Mouse (Mus musculus) limb, embryonic 10.5 days (tissue): ENCODE data around the gene Ccsap. TPM values are rescaled to one million over a fixed set of nuclear protein-coding genes. Genes with fewer than 3 reads are reported as not detected.
"Not testable (repeated sequence)": the region's sequence is repeated elsewhere in the genome, so short reads cannot be mapped to it uniquely, and the experiment has no call there.

Experiments
- DNase-seq: peaks from one replicate; pipeline ENCODE4 v3.0.0-alpha.2; 2017; ENCODE audit warnings: low spot score
- H3K27ac ChIP-seq: fragments of 300-500 bp; sonication (generic); 2 replicates; pipeline ENCODE4 v1.5.1; 2016; ENCODE audit warnings: mild to moderate bottlenecking
- H3K27me3 ChIP-seq: fragments of 300-500 bp; sonication (generic); 2 replicates; pipeline ENCODE4 v1.6.1; 2016; ENCODE audit warnings: low read depth, mild to moderate bottlenecking; ENCODE audit not compliant: poor library complexity, severe bottlenecking
- H3K36me3 ChIP-seq: fragments of 300-500 bp; sonication (generic); 2 replicates; pipeline ENCODE4 v1.6.1; 2016; ENCODE audit warnings: mild to moderate bottlenecking, moderate library complexity
- H3K4me1 ChIP-seq: fragments of 300-500 bp; sonication (generic); 2 replicates; pipeline ENCODE4 v1.6.1; 2016
- H3K4me3 ChIP-seq: fragments of 300-500 bp; sonication (generic); 2 replicates; pipeline ENCODE4 v1.5.1; 2016; ENCODE audit warnings: mild to moderate bottlenecking, moderate library complexity
- H3K9me3 ChIP-seq: fragments of 300-500 bp; sonication (generic); replicated peaks from 2 replicates; pipeline ENCODE4 v1.6.1; 2016; ENCODE audit warnings: mild to moderate bottlenecking
- WGBS: fragments of 180-500 bp; shearing (Covaris S2); methylation state at CpG from one replicate; pipeline ENCODE4 v1.1.7; 2016; 5-methylcytosine and 5-hydroxymethylcytosine counted together
- polyA plus RNA-seq: library from polyadenylated mRNA; unstranded; fragments of >200 nt; fragmentation: Nextera tagmentation; extraction: Ambion mirVana; gene quantifications from 2 replicates; pipeline ENCODE4 v1.2.1, GENCODE M21; 2016

Gene Ccsap
- polyA plus RNA-seq, 1 experiment from 2014 or later = 6.1 TPM

DNA sequence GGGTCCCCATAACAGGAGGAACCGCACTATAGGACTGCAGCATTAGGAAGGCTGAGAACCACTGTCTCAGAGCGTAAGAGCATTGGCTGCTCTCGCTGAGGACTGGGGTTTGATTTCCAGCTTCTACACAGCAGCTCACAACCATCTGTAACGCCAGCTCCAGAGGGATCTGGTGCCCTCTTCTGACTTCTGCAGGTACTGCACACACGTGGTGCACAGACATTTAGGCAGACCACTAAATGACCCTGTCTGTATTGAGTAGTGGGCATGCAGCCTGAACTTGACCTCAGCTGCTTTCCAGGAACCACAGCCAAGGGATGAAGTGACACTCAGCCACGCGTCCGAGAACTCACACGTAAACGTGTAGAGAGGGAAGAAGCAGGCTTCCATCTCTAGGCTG lies 36.9 kb downstream of the Ccsap start:
- Histone ChIP-seq H3K27me3 (no peaks in the 10 kb centered on the region), H3K4me3 (no peak overlapping the region), H3K36me3 (peaks cover 76% of the 10 kb centered on the region), H3K9me3 (no peaks in the 10 kb centered on the region), H3K27ac (no peak overlapping the region), H3K4me1 (no peaks in the 10 kb centered on the region)
- no peak for DNase-seq
- WGBS = 95% methylated on average over 10 of the region's 10 CpGs

GRCm38 (mm10) chr8:123820780-123821179 lies 39.2 kb downstream of the Ccsap start:
- Histone ChIP-seq H3K27ac (no peak overlapping the region), H3K27me3 (no peaks in the 10 kb centered on the region), H3K9me3 (no peaks in the 10 kb centered on the region), H3K36me3 (peaks cover 76% of the 10 kb centered on the region), H3K4me1 (no peaks in the 10 kb centered on the region), H3K4me3 (no peak overlapping the region)
- WGBS = 96% methylated on average over 6 of the region's 6 CpGs
- no peak for DNase-seq

DNA sequence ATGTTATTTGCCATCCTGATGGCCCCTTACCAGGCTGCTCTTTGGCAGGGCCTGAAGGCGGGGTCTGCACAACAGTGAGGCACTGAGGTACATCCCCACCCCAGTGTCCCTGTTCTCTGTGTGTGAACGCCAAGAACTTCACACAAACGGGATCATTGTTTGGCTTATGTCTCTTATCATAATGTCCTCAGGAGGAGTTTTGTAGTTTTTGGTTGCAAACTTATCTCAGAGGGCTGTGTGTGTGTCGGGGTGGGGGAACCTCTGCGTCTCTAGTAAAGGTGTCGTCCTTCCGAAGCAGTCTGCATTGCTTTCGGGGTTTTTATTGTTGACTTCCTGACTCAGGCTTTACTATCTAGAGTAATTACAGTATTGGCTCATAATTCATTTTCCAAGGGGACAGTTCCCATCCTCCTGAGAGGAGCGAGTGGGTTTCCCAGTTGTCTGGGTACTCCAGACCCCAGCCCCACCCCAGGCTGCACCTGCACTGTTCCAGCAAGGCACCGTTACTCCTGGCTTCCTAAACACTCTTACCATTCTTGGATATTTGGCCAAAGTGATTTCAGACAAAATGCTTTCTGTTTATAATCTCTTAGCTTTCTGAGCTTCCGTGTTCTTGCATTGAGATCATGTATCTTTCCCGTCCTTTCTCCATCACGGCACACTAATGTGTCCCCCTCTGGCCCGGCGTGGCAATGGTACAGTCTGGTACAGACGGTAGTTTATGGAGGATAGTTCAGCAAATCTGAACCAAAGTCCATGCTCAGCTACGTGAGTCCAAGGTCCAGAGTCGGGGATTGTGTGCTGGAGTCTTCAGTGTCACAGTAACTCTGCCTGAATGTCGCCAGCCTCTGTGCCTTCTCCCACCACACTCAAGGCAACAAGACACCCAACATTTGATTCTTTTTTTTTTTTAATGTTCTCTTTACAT lies 40.1 kb downstream of the Ccsap start:
- Histone ChIP-seq H3K4me1 (no peaks in the 10 kb centered on the region), H3K36me3 (peaks cover 76% of the 10 kb centered on the region), H3K9me3 (no peaks in the 10 kb centered on the region), H3K4me3 (no peak overlapping the region), H3K27me3 (no peaks in the 10 kb centered on the region), H3K27ac (no peak overlapping the region)
- DNase-seq = no peak
- 94% methylated on average over 19 of the region's 19 CpGs for WGBS

GRCm38 (mm10) chr8:123817747-123818146 lies 42.3 kb downstream of the Ccsap start:
- peaks cover 64% of the 10 kb centered on the region for H3K36me3 ChIP-seq
- no peak overlapping the region for H3K27ac ChIP-seq
- DNase-seq = no peak
- no peaks in the 10 kb centered on the region for H3K27me3 ChIP-seq
- no peaks in the 10 kb centered on the region for H3K9me3 ChIP-seq
- H3K4me1 ChIP-seq = peaks cover 10% of the 10 kb centered on the region
- no peak overlapping the region for H3K4me3 ChIP-seq
- WGBS = 92% methylated on average over 11 of the region's 11 CpGs

DNA sequence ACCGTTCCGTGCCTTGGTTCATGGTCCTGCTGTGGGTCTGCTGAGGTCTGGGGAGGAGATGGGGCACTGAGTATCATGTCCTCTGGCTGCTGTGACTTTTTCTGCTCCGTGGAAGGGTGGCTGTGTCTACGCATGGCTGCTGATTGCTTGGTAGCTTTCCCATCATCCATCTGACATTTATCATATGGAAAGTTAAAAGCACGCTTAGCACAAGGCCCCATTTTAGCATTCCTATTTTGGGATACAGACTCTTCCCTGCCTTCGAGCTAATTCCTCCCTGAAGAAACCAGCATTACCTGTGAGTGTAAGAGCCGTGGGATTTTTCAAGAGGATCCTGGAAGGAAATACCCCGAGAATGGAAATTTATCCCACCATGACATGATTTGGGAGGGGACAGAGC lies 43.1 kb downstream of the Ccsap start:
- WGBS = 90% methylated on average over 8 of the region's 8 CpGs
- Histone ChIP-seq H3K27ac (no peak overlapping the region), H3K4me1 (peaks cover 10% of the 10 kb centered on the region), H3K4me3 (no peak overlapping the region), H3K27me3 (no peaks in the 10 kb centered on the region), H3K9me3 (no peaks in the 10 kb centered on the region), H3K36me3 (peaks cover 60% of the 10 kb centered on the region)
- no peak for DNase-seq

DNA sequence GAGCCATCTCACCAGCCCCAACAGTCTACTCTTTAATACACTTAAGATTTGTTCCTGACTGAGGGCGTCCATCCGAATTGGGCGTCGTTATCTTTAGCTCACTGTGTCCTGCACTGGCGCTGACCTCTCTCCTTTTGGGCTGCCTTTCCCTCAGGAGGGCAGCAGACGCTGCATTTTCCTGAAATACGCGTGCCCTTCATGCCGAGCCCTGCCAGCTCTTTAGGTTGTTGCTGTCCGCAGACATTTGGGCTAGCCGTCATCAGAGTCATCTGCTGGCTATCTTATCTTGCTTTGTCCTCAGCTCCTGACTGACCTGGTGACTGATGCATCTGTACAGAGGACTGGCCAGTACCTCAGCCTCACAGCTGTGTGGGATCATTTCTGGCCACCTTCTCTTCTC lies 44.7 kb downstream of the Ccsap start:
- H3K9me3 ChIP-seq = no peaks in the 10 kb centered on the region
- H3K4me1 ChIP-seq = peaks cover 10% of the 10 kb centered on the region
- H3K27ac ChIP-seq = no peak overlapping the region
- H3K27me3 ChIP-seq = no peaks in the 10 kb centered on the region
- 86% methylated on average over 11 of the region's 11 CpGs for WGBS
- H3K4me3 ChIP-seq = no peak overlapping the region
- peaks cover 49% of the 10 kb centered on the region for H3K36me3 ChIP-seq
- no peak for DNase-seq

- H3K27ac ChIP-seq = peak overlapping the region; percentile 42
- DNase-seq = no peak
- H3K27me3 ChIP-seq = no peaks in the 10 kb centered on the region
- 92% methylated on average over 4 of the region's 4 CpGs for WGBS
- peaks cover 10% of the 10 kb centered on the region for H3K4me1 ChIP-seq
- H3K36me3 ChIP-seq = peaks cover 51% of the 10 kb centered on the region
- H3K9me3 ChIP-seq = no peaks in the 10 kb centered on the region
- H3K4me3 ChIP-seq = no peak overlapping the region
These were observed 46.1 kb downstream of the Ccsap start for GRCm38 (mm10) chr8:123813892-123814266.

DNA sequence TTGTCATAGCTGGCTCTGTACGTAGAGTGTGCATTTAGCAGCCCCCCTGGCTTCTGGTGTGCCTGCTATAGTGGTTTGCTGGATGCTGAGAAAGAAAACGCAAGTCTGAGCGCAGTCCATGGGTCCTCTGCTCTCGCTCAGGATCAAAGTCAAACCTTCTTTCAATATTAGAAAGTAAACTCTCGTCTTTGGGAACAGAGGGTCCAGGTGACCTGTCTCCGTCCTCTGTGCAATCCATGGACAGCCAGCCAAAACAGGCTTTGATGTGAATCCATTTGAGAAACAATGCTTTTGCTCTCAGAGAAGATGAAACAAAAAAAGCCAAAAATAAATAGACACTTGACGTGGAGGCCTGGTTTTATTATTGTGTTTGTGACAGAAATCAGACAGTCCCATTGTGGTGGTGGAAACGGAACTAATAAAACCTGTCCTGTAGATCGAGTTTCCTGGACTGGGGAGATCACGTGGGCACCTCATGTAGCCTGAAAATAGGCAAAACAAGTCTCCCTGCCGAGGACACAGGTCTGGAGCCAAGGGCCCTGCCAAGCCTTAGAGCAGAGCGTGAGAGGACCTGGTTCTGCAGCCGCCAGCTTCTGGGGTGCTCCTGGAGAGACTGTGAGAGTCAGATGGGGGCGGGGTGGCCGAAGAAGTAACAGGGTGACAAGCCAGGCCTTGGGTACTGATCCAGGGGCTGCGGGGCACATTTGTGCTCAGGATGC lies 46.7 kb downstream of the Ccsap start:
- WGBS = 81% methylated on average over 16 of the region's 16 CpGs
- peak overlapping the region; percentile 42 for H3K27ac ChIP-seq
- DNase-seq = no peak

GRCm38 (mm10) chr8:123812227-123812626 lies 47.8 kb downstream of the Ccsap start:
- H3K36me3 ChIP-seq = peaks cover 40% of the 10 kb centered on the region
- H3K4me1 ChIP-seq = peaks cover 16% of the 10 kb centered on the region
- DNase-seq = no peak
- no peaks in the 10 kb centered on the region for H3K27me3 ChIP-seq
- no peaks in the 10 kb centered on the region for H3K9me3 ChIP-seq
- WGBS = 82% methylated on average over 5 of the region's 5 CpGs
- H3K4me3 ChIP-seq = no peak overlapping the region
- H3K27ac ChIP-seq = no peak overlapping the region

More for the DNA sequence above, 46.7 kb downstream of the Ccsap start:
- Histone ChIP-seq H3K4me1 (peaks cover 10% of the 10 kb centered on the region), H3K27me3 (no peaks in the 10 kb centered on the region), H3K36me3 (peaks cover 47% of the 10 kb centered on the region), H3K4me3 (no peak overlapping the region), H3K9me3 (no peaks in the 10 kb centered on the region)

- not testable (repeated sequence) for H3K27me3 ChIP-seq, H3K9me3 ChIP-seq, H3K27ac ChIP-seq, H3K4me3 ChIP-seq, DNase-seq
- Histone ChIP-seq H3K4me1 (peaks cover 39% of the 10 kb centered on the region), H3K36me3 (peaks cover 16% of the 10 kb centered on the region)
- 89% methylated on average over 4 of the region's 4 CpGs for WGBS
These were observed 50.7 kb downstream of the Ccsap start for GRCm38 (mm10) chr8:123809342-123809741.

DNA sequence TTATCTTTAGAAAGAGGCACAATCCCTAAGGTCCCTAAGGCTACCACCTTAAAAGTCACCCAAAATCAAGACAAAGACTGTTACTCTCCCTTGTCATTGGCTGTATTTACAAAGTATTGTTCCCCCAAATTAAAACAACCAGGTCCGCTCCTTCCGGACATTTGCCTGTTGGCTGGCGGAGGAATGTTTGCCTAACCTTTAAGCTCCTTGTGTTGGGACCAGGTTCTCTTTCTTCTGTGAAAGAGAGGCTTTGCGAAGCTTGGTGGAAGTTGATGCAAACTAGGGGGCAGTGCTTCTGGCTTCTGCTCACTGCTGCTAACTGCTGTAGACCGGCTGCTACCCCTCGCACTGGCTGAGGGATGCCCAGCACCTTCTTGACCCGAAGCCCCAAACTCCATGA lies 51.3 kb downstream of the Ccsap start:
- H3K9me3 ChIP-seq = no peaks in the 10 kb centered on the region
- 83% methylated on average over 7 of the region's 7 CpGs for WGBS
- peaks cover 41% of the 10 kb centered on the region for H3K4me1 ChIP-seq
- no peak overlapping the region for H3K4me3 ChIP-seq
- H3K36me3 ChIP-seq = peaks cover 13% of the 10 kb centered on the region
- no peaks in the 10 kb centered on the region for H3K27me3 ChIP-seq
- H3K27ac ChIP-seq = no peak overlapping the region
- no peak for DNase-seq

GRCm38 (mm10) chr8:123807852-123808573 lies 52.0 kb downstream of the Ccsap start:
- Histone ChIP-seq H3K36me3 (peaks cover 13% of the 10 kb centered on the region), H3K9me3 (no peaks in the 10 kb centered on the region), H3K4me3 (0 out of 2 replicates have a peak overlapping the region, but pooled peaks have one; percentile 93), H3K27me3 (no peaks in the 10 kb centered on the region), H3K4me1 (peaks cover 34% of the 10 kb centered on the region), H3K27ac (no peak overlapping the region)
- no peak for DNase-seq
- 80% methylated on average over 6 of the region's 6 CpGs for WGBS
